Mouse (Mus musculus) brain, embryonic 14.5 days (tissue): ENCODE measurements at regions not wholly inside any gene's neighbourhood (a gene's known extent, or its start where the extent isn't known, plus 50 kb on each side); places are given as distances from the start of the nearest gene placed in this dataset.
"Not testable (repeated sequence)": the region's sequence is repeated elsewhere in the genome, so short reads cannot be mapped to it uniquely, and the experiment has no call there.

Experiments
- CTCF ChIP-seq: fragments of 200-500 bp; IDR thresholded peaks from 2 replicates; pipeline ENCODE4 v1.5.1; 2012; ENCODE audit warnings: inconsistent platforms, mild to moderate bottlenecking, moderate library complexity, borderline replicate concordance; ENCODE audit not compliant: insufficient read depth, insufficient read length; ENCODE audit errors: extremely low read depth
- POLR2A ChIP-seq: fragments of 200-500 bp; IDR thresholded peaks from 2 replicates; pipeline ENCODE4 v1.6.1; 2012; ENCODE audit warnings: mild to moderate bottlenecking, inconsistent platforms, borderline replicate concordance; ENCODE audit not compliant: poor library complexity, insufficient read depth, insufficient read length, severe bottlenecking; ENCODE audit errors: extremely low read depth

DNA sequence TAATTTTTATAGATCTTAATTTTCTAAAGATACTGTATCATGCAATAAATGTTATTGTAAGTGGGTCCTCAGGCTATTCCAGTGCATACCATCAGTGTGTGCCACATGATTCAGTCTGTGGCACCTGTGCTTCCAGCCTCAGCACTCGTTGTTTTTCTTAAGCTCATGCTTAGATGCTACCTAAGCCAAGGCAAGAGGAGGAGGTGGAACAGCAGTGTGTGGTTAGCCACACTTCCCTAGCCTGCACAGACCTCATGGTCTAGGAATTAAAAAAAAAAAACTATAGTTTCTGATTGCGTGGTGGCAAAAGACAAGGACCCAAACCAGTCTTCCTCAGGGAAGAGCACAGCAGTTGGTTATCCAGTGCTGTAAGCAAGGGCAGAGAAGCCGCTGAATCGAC, 287.3 kb upstream of the Olfr1507 start:
- not testable (repeated sequence) for TF ChIP-seq POLR2A, CTCF
